Mouse (Mus musculus) heart, adult 2 months (tissue): ENCODE measurements at regions not wholly inside any gene's neighbourhood (a gene's known extent, or its start where the extent isn't known, plus 50 kb on each side); places are given as distances from the start of the nearest gene placed in this dataset.

Source experiments
- DNase-seq, 2 experiments: peaks; one replicate each; pipeline ENCODE4 v3.0.0; 2021
- H3K27ac ChIP-seq: fragments of 200-600 bp; 2 replicates; pipeline ENCODE4 v1.8.1; 2022
- H3K27me3 ChIP-seq: fragments of 200-500 bp; 2 replicates; pipeline ENCODE4 v1.6.1; 2012; ENCODE audit warnings: mild to moderate bottlenecking, low read length, inconsistent platforms, mixed read lengths; ENCODE audit not compliant: control insufficient read depth, insufficient read depth
- H3K36me3 ChIP-seq: fragments of 200-500 bp; 2 replicates; pipeline ENCODE4 v1.6.1; 2012; ENCODE audit warnings: low read length, inconsistent platforms; ENCODE audit not compliant: control insufficient read depth, insufficient read depth
- H3K4me1 ChIP-seq: fragments of 200-500 bp; 2 replicates; pipeline ENCODE4 v1.6.1; 2011; ENCODE audit warnings: low read length; ENCODE audit not compliant: control insufficient read depth, insufficient read depth
- H3K4me3 ChIP-seq: fragments of 200-600 bp; 2 replicates; pipeline ENCODE4 v1.8.1; 2022
- H3K79me2 ChIP-seq: fragments of 200-500 bp; replicated peaks from 2 replicates; pipeline ENCODE4 v1.6.1; 2012; ENCODE audit warnings: mild to moderate bottlenecking, inconsistent platforms, low read length, moderate library complexity, mixed read lengths; ENCODE audit not compliant: control insufficient read depth, insufficient read depth
- H3K9ac ChIP-seq: fragments of 200-500 bp; 2 replicates; pipeline ENCODE4 v1.6.1; 2012; ENCODE audit warnings: low read depth, mild to moderate bottlenecking, control low read depth, inconsistent platforms, low read length, mixed read lengths
- CTCF ChIP-seq: fragments of 200-600 bp; IDR thresholded peaks from 2 replicates; pipeline ENCODE4 v1.8.1; 2022; ENCODE audit warnings: antibody characterized with exemption, mild to moderate bottlenecking, moderate library complexity
- EP300 ChIP-seq: fragments of 200-500 bp; IDR thresholded peaks from 2 replicates; pipeline ENCODE4 v1.6.1; 2011; ENCODE audit warnings: low read depth, low read length, control low read depth; ENCODE audit not compliant: insufficient read depth
- POLR2A ChIP-seq: fragments of 200-500 bp; IDR thresholded peaks from 2 replicates; pipeline ENCODE4 v1.6.1; 2011; ENCODE audit warnings: mild to moderate bottlenecking, low read depth, low read length, control low read depth; ENCODE audit not compliant: insufficient read depth
- WGBS: fragments of 180-500 bp; shearing (Covaris S2); methylation state at CpG from one replicate; pipeline ENCODE4 v1.1.7; 2018; 5-methylcytosine and 5-hydroxymethylcytosine counted together
- intact Hi-C: fragments of 180-260 bp; cut with DNase I; formaldehyde crosslinking; loops from one replicate; pipeline ENCODE4 v1.15.1; 2025

DNA sequence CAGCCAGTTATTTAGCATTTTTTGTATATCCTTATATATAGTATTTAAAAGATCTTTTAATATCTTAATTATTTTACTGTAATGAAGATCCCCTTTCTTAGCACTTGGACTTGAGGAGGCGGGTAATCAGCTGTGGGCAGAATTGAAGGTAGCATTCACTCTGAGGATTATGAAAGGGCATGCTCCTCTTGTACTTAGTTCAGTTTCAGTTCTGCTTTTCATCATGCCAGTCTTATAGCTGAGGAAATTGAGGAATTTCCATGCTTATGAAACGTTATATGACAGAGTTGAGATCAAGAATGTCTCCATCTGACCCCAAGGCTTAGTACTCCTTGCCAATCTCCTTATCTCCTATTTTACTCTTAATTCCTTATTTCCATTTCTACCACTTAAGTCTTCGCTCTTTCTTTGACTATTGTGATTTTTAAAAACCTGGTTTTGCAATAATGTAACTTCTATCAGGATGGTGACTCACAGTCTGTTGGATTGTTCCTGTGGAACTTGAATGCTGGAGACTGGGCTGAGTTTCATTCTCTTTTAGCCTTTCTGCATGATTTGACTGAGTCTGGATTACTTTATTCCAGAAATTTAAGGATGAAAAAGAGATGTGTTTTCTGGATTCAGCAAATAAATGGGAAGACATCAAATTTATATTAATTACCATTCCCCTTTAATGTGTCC lies 133.6 kb downstream of the Papss1 start:
- Histone ChIP-seq H3K4me1 (no peaks in the 10 kb centered on the region), H3K9ac (no peak overlapping the region), H3K79me2 (no peaks in the 10 kb centered on the region), H3K36me3 (no peaks in the 10 kb centered on the region), H3K27me3 (no peaks in the 10 kb centered on the region), H3K27ac (no peak overlapping the region), H3K4me3 (no peak overlapping the region)
- no peak for DNase-seq
- intact Hi-C loops: no loop called here
- WGBS: 70% methylated on average over 3 of the region's 3 CpGs
- TF ChIP-seq POLR2A (no peak), EP300 (no peak), CTCF (no peak)

DNA sequence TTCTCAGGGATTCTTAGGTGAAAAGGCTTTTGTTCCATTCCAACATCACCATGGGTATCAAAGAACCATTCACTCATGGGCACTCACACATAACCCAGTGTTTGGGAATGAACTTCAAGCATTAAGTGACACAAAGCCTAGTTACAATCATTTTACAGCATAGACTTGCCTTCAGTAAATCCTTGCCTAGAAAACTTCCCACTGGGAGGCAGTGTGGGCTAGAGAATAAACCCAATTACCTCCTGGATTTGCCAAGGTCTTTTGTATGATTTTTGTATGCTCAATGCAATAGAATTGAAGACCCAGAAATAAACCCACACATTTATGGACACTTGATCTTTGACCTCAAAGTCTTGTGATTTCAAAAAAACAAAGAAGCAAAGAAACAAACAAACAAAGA lies 138.6 kb downstream of the Papss1 start:
- peak; percentile 36 for TF ChIP-seq CTCF
- TF ChIP-seq POLR2A: no peak
- intact Hi-C loops: no loop called here

DNA sequence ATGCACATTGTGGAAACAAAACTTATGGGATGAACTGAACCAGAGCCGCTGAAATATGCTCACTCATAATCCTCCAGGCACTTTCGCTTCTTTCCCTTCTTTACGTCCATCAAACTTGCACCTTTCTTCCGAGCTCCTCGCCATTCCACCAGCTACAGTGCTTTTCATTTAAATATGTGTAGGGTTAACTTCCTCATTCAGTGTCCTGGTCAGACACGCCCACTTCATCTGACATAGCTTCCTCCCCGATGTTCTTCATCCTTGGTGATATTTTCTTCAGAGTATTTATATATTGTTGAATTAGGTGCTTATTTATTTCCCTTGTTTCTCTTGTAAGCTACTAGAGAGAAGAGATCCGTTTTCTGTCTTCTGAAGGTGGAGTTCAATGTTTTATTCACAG lies 149.0 kb downstream of the Papss1 start:
- 78% methylated on average over 8 of the region's 8 CpGs for WGBS
- no peak for DNase-seq
- no peak overlapping the region for H3K27ac ChIP-seq

More for the DNA sequence above, 138.6 kb downstream of the Papss1 start:
- H3K27ac ChIP-seq: no peak overlapping the region
- H3K79me2 ChIP-seq: no peaks in the 10 kb centered on the region
- H3K4me3 ChIP-seq: no peak overlapping the region
- H3K4me1 ChIP-seq: no peaks in the 10 kb centered on the region
- DNase-seq: no peak
- no peaks in the 10 kb centered on the region for H3K27me3 ChIP-seq
- H3K36me3 ChIP-seq: no peaks in the 10 kb centered on the region
- H3K9ac ChIP-seq: no peak overlapping the region

DNA sequence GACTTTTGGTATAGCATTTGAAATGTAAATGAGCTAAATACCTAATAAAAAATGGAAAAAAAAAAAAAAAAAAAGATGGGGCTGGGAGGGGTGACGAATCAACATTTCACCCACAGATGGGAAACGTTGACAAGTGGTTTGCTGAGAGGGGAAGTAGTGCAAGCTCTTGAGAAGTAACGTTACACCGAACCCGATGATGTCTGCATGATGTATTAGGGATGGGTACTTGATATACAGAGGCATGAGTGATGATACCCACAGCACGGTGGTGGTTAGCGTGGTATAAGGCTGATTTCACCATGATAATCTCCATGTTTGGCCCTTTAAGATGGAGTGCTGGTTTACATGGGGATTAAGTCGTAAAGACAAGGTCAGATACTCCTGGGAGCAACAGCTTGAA lies 154.2 kb downstream of the Papss1 start:
- DNase-seq: no peak
- intact Hi-C loops: no loop called here
- H3K9ac ChIP-seq: no peak overlapping the region
- WGBS: 79% methylated on average over 8 of the region's 8 CpGs
- H3K79me2 ChIP-seq: no peaks in the 10 kb centered on the region
- TF ChIP-seq POLR2A (no peak), CTCF (no peak), EP300 (no peak)
- H3K27me3 ChIP-seq: no peaks in the 10 kb centered on the region
- H3K4me1 ChIP-seq: no peaks in the 10 kb centered on the region
- no peak overlapping the region for H3K27ac ChIP-seq
- no peak overlapping the region for H3K4me3 ChIP-seq
- no peaks in the 10 kb centered on the region for H3K36me3 ChIP-seq

More for the DNA sequence above, 149.0 kb downstream of the Papss1 start:
- Histone ChIP-seq H3K4me3 (no peak overlapping the region), H3K79me2 (no peaks in the 10 kb centered on the region), H3K9ac (no peak overlapping the region), H3K36me3 (no peaks in the 10 kb centered on the region), H3K4me1 (no peaks in the 10 kb centered on the region), H3K27me3 (no peaks in the 10 kb centered on the region)
- intact Hi-C loops: no loop called here
- no peak for TF ChIP-seq EP300

DNA sequence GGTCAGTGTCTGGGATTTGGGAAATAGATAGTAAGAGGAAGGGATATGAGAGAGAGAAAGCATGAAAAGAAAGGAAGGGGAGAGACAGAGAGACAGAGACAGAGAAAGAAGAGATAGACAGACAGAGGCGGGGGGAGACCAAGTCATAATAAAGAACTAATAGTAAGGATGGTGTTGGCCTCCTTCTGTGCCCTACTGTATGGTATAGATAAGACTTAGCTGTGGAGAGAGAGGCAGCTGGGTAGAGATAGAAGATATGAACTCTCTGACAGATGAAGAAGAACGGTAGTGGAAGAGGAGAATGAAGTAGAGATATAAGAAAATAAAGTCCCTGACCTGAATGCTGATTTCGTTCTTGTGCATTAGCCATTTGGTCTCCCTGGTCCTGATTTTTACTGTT lies 164.1 kb downstream of the Papss1 start:
- H3K36me3 ChIP-seq: no peaks in the 10 kb centered on the region
- intact Hi-C loops: no loop called here
- 75% methylated on average over 3 of the region's 3 CpGs for WGBS
- H3K4me1 ChIP-seq: no peaks in the 10 kb centered on the region
- no peak for TF ChIP-seq CTCF
- no peak for TF ChIP-seq POLR2A
- no peak for TF ChIP-seq EP300
- H3K27me3 ChIP-seq: no peaks in the 10 kb centered on the region
- no peak overlapping the region for H3K9ac ChIP-seq
- H3K27ac ChIP-seq: no peak overlapping the region
- no peak for DNase-seq
- no peaks in the 10 kb centered on the region for H3K79me2 ChIP-seq
- H3K4me3 ChIP-seq: no peak overlapping the region

DNA sequence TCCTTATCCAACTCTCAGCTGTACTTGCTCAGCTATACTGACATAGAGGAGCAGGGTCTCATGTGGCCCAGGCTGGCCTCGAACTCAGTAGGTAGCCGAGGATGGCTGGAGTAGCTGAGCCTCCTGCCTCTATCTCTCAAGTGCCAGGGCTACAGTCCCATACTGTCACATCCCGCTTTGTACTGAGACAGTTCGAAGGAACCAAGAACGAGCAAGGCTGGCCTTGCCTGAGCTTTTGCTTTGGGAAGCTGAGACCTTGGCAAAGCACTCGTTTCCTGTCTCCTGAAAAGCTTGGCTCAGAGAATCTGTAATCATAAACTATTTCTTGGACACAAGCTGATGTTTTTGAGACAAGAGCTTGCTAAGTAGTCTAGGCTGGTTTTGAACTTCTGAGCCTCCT lies 169.7 kb downstream of the Papss1 start:
- Histone ChIP-seq H3K36me3 (no peaks in the 10 kb centered on the region), H3K79me2 (no peaks in the 10 kb centered on the region), H3K4me3 (no peak overlapping the region), H3K9ac (no peak overlapping the region), H3K27ac (no peak overlapping the region), H3K27me3 (no peaks in the 10 kb centered on the region), H3K4me1 (no peaks in the 10 kb centered on the region)
- no peak for TF ChIP-seq CTCF
- intact Hi-C loops: no loop called here
- no peak for DNase-seq
- WGBS: 48% methylated on average over 6 of the region's 6 CpGs

DNA sequence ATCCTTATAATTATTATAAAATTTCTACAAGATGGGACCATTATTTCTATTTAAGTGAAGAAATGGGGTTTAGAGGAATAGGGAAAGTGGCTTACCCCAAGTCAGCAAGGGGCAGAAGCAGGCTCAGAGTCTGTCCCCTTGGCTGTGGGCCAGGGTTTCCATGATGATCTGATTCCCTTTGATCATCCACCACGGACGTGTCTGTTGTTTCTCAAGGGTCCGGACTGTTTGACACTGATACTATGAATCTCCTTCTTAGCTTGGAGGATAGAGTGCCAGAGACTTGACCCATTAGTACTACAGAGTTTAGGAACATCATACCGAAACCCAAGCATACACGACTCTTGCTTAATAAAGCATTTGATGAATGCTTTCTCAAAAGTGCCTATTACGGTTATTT lies 172.9 kb downstream of the Papss1 start:
- no peaks in the 10 kb centered on the region for H3K79me2 ChIP-seq
- no peaks in the 10 kb centered on the region for H3K27me3 ChIP-seq
- TF ChIP-seq POLR2A (no peak), EP300 (no peak), CTCF (no peak)
- H3K4me1 ChIP-seq: no peaks in the 10 kb centered on the region
- intact Hi-C loops: no loop called here
- H3K4me3 ChIP-seq: no peak overlapping the region
- H3K27ac ChIP-seq: no peak overlapping the region
- H3K36me3 ChIP-seq: no peaks in the 10 kb centered on the region
- no peak overlapping the region for H3K9ac ChIP-seq
- DNase-seq: no peak
- WGBS: 48% methylated on average over 6 of the region's 6 CpGs
